Mouse (Mus musculus) ES-E14 (cell line): ENCODE measurements around the gene Faim. TPM values are rescaled to one million over a fixed set of nuclear protein-coding genes. Genes with fewer than 3 reads are reported as not detected.
A peak's percentile ranks its signal among the peaks of the same experiment; 100 is the strongest.

ENCODE experiments used
- DNase-seq: peaks from one replicate; pipeline ENCODE4 v3.0.0-alpha.2; 2013; ENCODE audit warnings: low read depth, low spot score
- H3K27ac ChIP-seq: 2 replicates; pipeline ENCODE4 v1.5.1; 2012; ENCODE audit warnings: low read depth, mild to moderate bottlenecking, low read length, moderate library complexity, mixed read lengths; ENCODE audit not compliant: poor library complexity, insufficient read depth, severe bottlenecking
- H3K36me3 ChIP-seq: 2 replicates; pipeline ENCODE4 v1.6.1; 2012; ENCODE audit warnings: mild to moderate bottlenecking, low read length, moderate library complexity, mixed read lengths; ENCODE audit not compliant: control insufficient read depth, poor library complexity, insufficient read depth, severe bottlenecking
- H3K4me1 ChIP-seq, 2 experiments: fragments of 150-350 bp in 1 of 2; sonication (generic) in 1 of 2; 2 replicates each; pipeline ENCODE4 v1.6.1; 2012; ENCODE audit warnings: low read length in 2 of 2, mild to moderate bottlenecking in 1 of 2, mixed read lengths in 1 of 2; ENCODE audit not compliant: control insufficient read depth in 2 of 2, insufficient read depth in 2 of 2, poor library complexity in 1 of 2
- H3K4me3 ChIP-seq, 2 experiments: fragments of 150-350 bp in 1 of 2; sonication (generic) in 1 of 2; 2 replicates each; pipeline ENCODE4 v1.5.1; 2012; ENCODE audit warnings: low read length in 2 of 2, low read depth in 1 of 2, mild to moderate bottlenecking in 1 of 2, mixed read lengths in 1 of 2; ENCODE audit not compliant: insufficient read depth in 1 of 2, poor library complexity in 1 of 2, severe bottlenecking in 1 of 2
- H3K9ac ChIP-seq: 2 replicates; pipeline ENCODE4 v1.6.1; 2012; ENCODE audit warnings: low read depth, mild to moderate bottlenecking, low read length, mixed read lengths; ENCODE audit not compliant: poor library complexity, insufficient read depth, severe bottlenecking
- H3K9me3 ChIP-seq: fragments of 150-350 bp; sonication (generic); 2 replicates; pipeline ENCODE4 v1.6.1; 2012; ENCODE audit warnings: low read depth, mild to moderate bottlenecking, low read length; ENCODE audit not compliant: control insufficient read depth, insufficient read depth
- CHD2 ChIP-seq: IDR thresholded peaks from 2 replicates; pipeline ENCODE4 v1.6.1; 2014; ENCODE audit warnings: mild to moderate bottlenecking, low read depth, low read length, inconsistent platforms
- HCFC1 ChIP-seq: IDR thresholded peaks from 2 replicates; pipeline ENCODE4 v1.6.1; 2012; ENCODE audit warnings: low read length, inconsistent platforms, borderline replicate concordance; ENCODE audit not compliant: insufficient read depth
- MAFK ChIP-seq: IDR thresholded peaks from 2 replicates; pipeline ENCODE4 v1.6.1; 2014; ENCODE audit warnings: mild to moderate bottlenecking, low read depth, low read length, inconsistent platforms; ENCODE audit not compliant: insufficient read depth
- ZC3H11A ChIP-seq: IDR thresholded peaks from 2 replicates; pipeline ENCODE4 v1.6.1; 2012; ENCODE audit warnings: low read depth, mild to moderate bottlenecking, inconsistent platforms, low read length, borderline replicate concordance
- ZNF384 ChIP-seq: IDR thresholded peaks from 2 replicates; pipeline ENCODE4 v1.6.1; 2012; ENCODE audit warnings: low read depth, low read length, inconsistent platforms
- in situ Hi-C, 2 experiments: fragments of 600-800 bp; cut with MboI; formaldehyde crosslinking; loops; one replicate each; pipeline ENCODE4 v1.15.1; 2025; ENCODE audit warnings: low sequenced_read_pairs in 2 of 2, inconsistent platforms in 1 of 2; ENCODE audit not compliant: unreplicated experiment in 2 of 2
- total RNA-seq: library from RNA; depleted of rRNA; stranded (reverse); fragments of 300-350 nt; gene quantifications from 2 replicates; pipeline ENCODE4 v1.2.3, GENCODE M21; 2012; rRNA removed

Faim gene
- total RNA-seq: 26.0 and 30.9 TPM in 2 replicates

- H3K27ac ChIP-seq: no peak within 1 kb of the TSS
- peaks cover 0 to 8% of the 10 kb centered on the region in 2 experiments; a peak in 1 of 4 replicates for H3K4me1 ChIP-seq
- H3K9me3 ChIP-seq: no peaks in the 10 kb centered on the region
- peak; percentile 98 for DNase-seq
- H3K9ac ChIP-seq: peak within 1 kb of the TSS; percentile 89
- in situ Hi-C loops: no loop called here
- H3K4me3 ChIP-seq: peak within 1 kb of the TSS; percentile 71 to 84
- no peak for TF ChIP-seq MAFK
- TF ChIP-seq CHD2: no peak
- no peak for TF ChIP-seq ZNF384
- TF ChIP-seq ZC3H11A: no peak
- TF ChIP-seq HCFC1: no peak; the same call in 1 of the 2 replicates
- H3K36me3 ChIP-seq: no peaks in the 10 kb centered on the region
Measured at GRCm38 (mm10) chr9:98985800-98986475, at the start of gene Faim. Faim (plus strand) TSS chr9:98986373.

DNA sequence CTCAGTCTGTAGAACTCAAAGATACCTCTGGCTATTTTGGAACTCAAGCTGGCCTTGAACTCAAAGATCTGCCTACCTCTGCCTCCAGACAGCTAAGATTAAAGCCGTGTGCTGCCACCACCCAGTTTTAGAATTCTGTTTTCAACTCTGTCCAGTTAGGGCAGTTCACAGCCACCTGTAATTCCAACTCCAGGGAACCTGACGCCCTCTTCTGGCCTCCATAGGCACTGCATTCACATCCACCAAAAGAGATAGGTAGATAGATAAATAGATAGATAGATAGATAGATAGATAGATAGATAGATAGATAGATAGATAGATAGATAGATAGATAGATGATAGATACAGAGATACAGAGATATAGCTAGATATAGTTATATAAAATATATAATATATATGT is 46.9 kb upstream of the Faim start:
- H3K36me3 ChIP-seq: no peaks in the 10 kb centered on the region
- no peak overlapping the region for H3K27ac ChIP-seq
- no peak overlapping the region for H3K4me3 ChIP-seq
- in situ Hi-C loops: no loop called here
- peaks cover 0 to 2% of the 10 kb centered on the region in 2 experiments; a peak in 1 of 4 replicates for H3K4me1 ChIP-seq
- H3K9ac ChIP-seq: no peak overlapping the region
- TF ChIP-seq HCFC1: no peak
- no peak for TF ChIP-seq CHD2
- no peak for TF ChIP-seq MAFK
- TF ChIP-seq ZC3H11A: no peak; the same call in 1 of the 2 replicates
- TF ChIP-seq ZNF384: no peak
- DNase-seq: peak; percentile 47
- H3K9me3 ChIP-seq: no peaks in the 10 kb centered on the region

- DNase-seq: no peak
- H3K4me3 ChIP-seq: peak overlapping the region; percentile 13 to 21; a peak in 2 of 4 replicates
- in situ Hi-C loops: loop anchor here (5.0 to 10.0 kb wide), 2 partner anchors 920 to 922 kb away; partner anchors contain the start of gene Sox14 (in 1 of the 2)
- no peak for TF ChIP-seq ZNF384
- TF ChIP-seq HCFC1: no peak
- TF ChIP-seq ZC3H11A: no peak
- TF ChIP-seq MAFK: no peak
- TF ChIP-seq CHD2: no peak
- 0 out of 4 replicates have a peak, but pooled peaks cover 0 to 3% of the 10 kb centered on the region in 2 experiments for H3K4me1 ChIP-seq
- no peak overlapping the region for H3K27ac ChIP-seq
- no peaks in the 10 kb centered on the region for H3K36me3 ChIP-seq
- no peak overlapping the region for H3K9ac ChIP-seq
- H3K9me3 ChIP-seq: no peaks in the 10 kb centered on the region
Measured at GRCm38 (mm10) chr9:98952171-98953050, 33.8 kb upstream of the Faim start.

- no peaks in the 10 kb centered on the region for H3K9me3 ChIP-seq
- H3K36me3 ChIP-seq: no peaks in the 10 kb centered on the region
- H3K9ac ChIP-seq: no peak overlapping the region
- TF ChIP-seq ZNF384 (no peak), HCFC1 (no peak), MAFK (no peak), CHD2 (no peak), ZC3H11A (no peak)
- in situ Hi-C loops: loop anchor here (5.0 to 10.0 kb wide), 2 partner anchors 919 to 922 kb away; partner anchors contain the start of gene Sox14 (in 1 of the 2)
- H3K27ac ChIP-seq: no peak overlapping the region
- no peak for DNase-seq
- H3K4me1 ChIP-seq: 0 out of 4 replicates have a peak, but pooled peaks cover 0 to 3% of the 10 kb centered on the region in 2 experiments
- no peak overlapping the region for H3K4me3 ChIP-seq
Measured at GRCm38 (mm10) chr9:98953291-98953690, 32.9 kb upstream of the Faim start.
